Mouse (Mus musculus) urinary bladder, adult 18-20 months (tissue): ENCODE measurements around the gene Hcls1.

Source experiments
- DNase-seq, 2 experiments: peaks; one replicate each; pipeline ENCODE4 v3.0.0; 2022; ENCODE audit warnings: low spot score in 2 of 2, mixed read lengths in 2 of 2

Gene Hcls1

DNA sequence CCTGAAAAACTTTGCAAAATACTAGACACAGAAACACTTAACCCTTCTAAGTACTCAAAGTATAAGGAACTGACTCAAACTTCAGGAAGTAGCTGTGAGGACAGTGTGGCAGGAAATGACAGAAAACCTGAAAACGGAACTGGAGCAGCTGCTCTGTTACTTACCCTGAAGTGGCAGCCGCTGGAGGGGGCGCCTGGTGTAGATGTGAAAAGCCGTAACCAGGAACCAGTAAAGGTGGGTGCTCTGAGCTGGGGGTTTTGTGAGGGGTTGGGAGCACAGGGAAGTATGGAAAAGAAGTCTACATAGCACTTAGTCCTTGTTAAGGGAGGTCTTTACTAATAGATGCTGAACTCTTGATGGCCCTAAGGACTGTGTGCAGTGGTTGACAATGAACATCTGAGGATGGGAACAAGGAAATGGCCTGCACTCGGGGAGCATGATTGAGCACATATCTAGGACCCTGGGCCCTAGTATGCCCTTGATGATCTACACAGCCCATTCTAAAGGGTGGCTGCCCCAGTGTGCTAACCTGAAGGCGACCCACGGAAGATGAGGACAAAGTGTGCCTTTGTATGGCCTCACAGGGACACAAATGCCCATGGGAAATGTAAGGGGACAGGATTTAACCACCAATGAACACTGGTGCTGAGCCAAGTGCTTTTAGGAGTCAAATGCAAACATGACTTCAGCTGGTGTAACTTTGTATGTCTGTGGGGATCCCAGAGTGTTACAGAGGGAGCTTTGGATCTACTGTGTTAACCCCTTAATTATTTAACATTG, at the start of gene Hcls1:
Gene Hcls1, plus strand, starts transcription at position 143 of the 780 bp plus-strand sequence.
- no peak for DNase-seq

DNA sequence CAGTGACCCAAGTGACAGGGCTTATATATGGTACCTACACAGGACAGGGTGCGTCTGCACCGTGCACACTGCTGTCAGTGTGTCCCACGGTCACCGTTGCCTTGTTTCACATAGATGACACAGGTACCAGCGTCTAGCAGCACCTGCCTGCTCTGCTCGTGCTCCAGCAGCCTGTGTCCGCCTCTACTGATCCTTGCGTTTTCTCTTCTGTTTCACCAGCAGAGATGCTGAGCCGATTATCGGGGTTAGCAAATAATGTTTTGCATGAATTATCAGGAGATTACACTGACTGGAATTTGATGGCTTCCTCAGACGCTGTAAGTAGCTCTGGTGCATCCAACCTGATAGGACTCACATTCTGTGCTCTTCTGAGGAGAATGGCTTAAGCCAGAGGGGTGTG, 48.9 kb upstream of the Hcls1 start:
- no peak for DNase-seq

DNA sequence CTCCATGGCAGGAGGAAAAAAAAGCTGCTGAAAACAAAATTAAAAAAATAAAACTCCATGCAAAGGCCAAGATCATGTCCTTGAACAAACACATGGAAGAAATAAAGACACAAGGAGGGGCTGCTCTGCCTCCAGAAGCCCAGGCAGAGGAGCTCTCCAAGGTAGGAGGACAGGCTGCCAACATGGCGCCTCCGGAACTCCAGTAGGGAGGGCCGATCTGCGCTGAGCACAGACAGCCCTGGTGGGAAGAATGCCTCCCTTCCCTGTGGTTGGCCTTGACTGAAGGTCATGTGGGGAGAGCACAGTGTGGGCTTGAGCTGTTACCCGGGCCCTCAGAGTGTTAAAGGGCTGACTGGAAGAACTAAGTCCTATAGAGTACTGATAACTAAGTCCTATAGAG, 47.2 kb upstream of the Hcls1 start:
- no peak for DNase-seq

DNA sequence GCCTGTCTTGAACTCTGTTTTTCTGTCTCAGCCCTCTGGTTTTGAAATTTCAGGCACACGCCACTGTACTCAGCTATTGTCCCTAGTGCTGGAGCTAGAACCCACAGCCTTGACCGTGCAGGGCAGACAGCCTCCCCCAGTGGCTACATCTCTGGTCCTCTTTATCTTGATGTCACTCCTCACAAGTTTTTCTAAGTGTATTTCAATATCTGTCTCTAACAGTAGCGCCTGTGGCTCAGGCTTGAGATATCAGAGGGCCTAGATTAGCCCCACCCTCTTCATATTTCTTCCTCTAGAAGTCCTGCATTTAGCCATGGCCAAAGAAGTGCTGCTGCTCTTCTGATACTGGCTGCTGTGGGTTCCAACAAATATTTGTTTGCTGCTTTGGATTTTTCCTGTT, 44.2 kb upstream of the Hcls1 start:
- no peak for DNase-seq

DNA sequence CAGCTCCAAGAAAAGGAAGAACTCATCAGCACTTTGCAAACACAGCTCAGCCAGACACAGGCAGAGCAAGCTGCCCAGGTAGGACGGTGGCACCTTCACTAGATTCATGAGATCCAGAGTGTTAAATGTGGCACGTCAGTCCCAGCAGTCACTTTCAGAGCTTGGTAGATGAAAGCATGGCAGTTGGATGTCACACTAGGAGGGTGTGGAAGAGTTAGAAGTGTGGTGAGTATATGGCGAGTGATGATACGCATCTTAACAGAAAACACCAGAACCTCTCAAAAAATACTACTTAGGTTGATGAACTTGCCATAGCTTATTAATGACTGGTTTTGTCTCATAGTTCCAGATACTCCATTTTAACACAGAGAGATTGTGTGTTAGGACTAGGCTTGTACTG, 43.4 kb upstream of the Hcls1 start:
- no peak for DNase-seq

DNA sequence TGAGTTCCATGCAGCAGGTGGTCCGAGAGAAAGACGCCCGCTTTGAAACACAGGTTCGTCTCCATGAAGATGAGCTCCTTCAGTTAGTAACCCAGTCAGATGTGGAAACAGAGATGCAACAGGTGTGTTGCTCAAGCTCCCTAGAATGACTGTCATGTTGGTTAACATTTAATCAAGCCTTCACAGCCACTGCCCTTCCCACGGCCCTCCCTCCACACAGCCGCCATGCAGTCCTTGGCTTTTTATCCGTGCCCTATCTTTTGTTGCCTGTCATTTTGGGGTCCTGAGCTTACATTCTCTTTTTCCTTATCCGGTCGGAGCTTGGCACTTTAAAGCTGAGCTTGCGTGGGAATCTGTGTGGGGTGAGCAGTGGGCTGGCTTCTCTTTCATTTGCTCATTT, 41.5 kb upstream of the Hcls1 start:
- DNase-seq = no peak

DNA sequence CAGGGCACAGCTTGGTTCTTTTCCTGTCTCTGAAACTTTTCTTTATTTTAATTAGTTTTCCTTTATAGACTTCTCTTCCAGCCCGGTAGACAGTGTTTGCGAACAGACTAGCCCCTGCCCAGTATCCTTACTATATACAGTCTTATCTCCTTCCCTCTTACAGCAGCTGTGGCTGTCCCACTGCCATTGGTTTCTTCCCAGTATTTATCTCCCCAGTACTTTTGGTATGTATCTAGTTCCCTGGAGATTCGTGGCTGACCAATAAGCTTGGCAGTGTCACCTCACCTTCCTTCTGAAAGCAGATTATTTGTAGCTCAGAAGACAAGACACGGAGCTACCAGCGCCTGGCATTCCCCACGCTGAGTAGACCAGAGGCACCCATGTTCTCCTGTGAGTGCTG, 38.1 kb upstream of the Hcls1 start:
- DNase-seq = no peak

DNA sequence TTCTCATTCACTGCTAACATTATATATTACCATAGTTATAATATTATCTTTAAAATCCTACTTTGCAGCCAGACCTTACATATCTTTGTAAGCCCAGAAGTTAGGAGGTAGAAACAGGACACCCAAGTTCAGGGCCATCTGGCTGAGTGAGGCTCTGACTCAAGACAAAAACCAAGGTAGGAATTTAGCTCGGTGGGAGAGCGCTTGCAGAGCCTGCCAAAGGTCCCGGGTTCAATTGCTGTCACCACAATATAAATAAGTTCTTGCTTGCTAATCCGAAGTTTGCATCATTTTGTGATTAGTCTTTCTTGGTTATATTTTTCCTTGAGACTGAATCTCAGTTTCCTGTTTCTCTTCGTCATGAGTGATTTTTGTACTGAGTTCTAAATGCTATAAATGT, 31.6 kb upstream of the Hcls1 start:
- DNase-seq = no peak

DNA sequence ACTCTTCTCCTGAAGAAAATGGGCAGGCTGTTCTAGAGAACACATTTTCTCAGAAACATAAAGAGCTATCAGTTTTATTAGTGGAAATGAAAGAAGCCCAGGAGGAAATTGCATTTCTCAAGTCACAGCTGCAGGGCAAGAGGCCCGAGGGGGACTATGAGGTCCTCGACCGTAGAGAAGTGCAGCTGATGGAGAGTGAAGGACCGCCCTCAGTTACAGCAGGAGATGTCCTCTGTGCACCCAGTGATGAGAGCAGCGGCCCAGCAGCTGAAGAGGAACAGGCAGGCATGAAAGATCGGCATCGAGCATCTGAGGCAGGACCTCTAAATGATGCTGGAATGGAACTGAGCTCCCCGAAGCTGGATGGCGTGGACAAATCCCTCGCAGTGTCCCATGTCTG, 22.9 kb upstream of the Hcls1 start:
- DNase-seq = no peak

DNA sequence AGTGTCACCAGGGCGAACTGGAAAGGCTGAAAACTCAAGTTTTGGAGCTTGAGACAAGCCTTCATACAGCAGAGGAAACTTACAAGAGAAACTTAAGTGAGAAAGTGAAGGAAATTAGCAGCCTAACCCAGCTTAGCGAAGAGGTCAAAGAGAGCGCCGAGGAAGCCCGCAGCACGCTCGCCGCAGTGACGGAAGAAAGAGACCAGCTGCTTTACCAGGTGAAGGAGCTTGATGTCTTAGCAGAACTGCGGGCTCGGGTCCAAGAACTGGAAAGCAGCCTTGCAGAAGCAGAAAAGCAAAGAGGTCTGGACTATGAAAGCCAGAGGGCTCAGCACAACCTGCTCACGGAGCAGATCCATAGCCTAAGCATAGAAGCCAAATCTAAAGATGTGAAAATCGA, 22.5 kb upstream of the Hcls1 start:
- DNase-seq = no peak

DNA sequence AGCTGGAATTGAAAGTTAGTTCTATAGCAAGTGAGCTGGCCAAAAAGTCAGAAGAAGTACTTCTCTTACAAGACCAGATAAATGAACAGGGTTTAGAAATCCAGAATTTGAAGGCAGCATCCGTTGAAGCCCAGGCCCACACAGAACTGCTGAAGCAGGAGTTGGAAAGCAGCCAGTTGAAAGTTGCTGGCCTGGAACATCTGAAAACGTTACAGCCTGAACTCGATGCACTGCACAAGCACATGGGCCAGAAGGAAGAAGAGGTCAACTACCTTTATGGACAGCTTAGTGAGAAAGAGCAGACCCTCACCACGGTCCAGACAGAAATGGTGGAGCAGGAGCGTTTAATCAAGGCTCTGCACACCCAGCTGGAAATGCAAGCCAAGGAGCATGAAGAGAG, 20.6 kb upstream of the Hcls1 start:
- no peak for DNase-seq

DNA sequence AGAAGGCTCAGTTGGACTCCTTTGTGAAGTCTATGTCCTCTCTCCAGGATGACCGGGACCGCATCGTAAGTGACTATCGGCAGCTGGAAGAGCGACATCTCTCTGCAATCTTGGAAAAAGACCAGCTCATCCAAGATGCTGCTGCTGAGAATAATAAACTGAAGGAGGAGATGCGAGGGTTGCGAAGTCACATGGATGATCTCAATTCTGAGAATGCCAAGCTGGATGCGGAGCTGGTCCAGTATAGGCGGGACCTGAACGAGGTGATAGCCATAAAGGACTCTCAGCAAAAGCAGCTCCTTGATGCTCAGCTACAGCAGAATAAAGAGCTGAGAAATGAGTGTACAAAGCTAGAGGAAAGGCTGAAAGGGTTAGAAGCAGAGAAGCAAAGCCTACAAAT, 16.3 kb upstream of the Hcls1 start:
- DNase-seq = no peak

DNA sequence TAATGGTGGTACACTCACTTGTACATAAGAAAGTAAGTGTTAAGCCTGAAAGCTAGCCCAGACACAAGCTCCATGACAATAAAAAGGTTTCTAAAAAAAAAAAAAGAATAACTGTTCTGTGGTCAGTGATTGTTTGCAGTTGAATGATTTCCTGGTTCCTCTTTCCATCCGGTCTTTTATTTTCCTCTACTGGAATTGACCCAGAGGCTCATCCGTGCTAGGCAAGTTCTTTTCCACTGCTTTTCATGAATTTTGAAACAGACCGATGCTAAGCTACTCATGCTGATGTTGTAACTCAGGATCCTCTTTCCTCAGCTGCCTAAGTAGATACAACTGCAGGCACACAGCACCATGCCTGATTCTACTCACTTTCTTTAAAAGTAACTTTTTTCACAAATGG, 14.4 kb upstream of the Hcls1 start:
- no peak for DNase-seq

DNA sequence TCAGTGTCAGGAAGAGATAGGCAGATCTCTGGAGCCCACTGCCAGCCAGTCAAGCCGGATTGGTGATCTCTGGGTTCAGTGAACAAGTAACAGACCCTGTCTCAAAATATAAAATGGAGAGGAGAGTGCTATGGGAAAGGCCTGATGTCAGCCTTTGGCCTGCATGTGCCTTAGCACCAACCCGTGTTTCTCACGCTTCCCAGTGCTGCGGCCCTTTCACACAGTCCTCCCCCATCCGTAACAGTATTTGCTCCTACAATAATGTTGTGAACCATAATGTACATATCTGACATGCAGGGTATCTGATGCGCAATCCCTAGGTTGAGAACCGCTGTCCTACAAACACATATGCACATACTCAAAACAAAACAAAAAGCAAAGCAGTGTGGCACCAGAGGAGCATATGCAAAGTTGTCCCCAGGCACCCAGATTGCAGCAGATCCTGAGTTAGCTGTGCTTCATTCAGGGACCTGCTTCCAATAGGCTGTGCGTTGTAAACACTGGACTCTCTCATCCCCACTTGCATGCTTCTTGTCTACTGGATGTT, 13.6 kb upstream of the Hcls1 start:
- DNase-seq = no peak

DNA sequence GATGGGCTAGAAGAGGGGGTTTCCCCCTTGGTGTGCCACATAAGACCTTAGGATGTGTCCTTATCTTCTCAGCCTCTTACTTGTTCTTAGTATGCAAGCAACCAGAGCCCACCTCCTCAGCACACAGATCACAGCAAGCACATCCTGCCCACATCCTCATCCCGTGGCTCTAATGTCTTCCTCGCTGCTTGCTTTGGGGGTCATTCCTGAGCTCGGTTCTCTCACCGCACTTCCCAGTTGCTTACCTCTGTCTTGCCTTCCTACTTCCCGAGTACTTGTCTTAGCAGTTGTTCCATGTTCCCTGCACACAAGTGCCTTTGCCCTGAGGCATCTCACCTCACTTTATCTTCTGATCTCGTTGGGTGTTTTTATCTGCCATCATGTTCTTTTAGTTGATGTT, 12.8 kb upstream of the Hcls1 start:
- no peak for DNase-seq

DNA sequence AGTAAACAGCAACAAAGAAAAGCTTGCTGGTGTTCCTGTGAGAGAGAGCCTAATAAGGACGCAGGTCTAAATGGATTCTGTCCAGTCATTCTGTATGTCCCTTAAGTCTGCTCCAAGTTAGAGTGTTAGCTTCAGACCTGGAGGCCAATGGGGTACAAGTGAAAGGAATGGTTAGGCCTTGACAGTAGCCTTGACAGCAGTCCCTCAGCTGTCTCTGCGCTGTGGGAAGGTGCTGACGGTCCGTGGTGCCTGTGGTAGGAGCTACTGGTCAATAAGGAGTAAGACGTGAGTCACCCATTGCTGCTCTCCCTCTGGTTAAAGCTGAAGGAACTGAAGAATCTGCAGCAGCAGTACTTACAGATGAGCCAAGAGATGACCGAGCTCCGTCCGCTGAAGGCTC, 10.5 kb upstream of the Hcls1 start:
- no peak for DNase-seq

DNA sequence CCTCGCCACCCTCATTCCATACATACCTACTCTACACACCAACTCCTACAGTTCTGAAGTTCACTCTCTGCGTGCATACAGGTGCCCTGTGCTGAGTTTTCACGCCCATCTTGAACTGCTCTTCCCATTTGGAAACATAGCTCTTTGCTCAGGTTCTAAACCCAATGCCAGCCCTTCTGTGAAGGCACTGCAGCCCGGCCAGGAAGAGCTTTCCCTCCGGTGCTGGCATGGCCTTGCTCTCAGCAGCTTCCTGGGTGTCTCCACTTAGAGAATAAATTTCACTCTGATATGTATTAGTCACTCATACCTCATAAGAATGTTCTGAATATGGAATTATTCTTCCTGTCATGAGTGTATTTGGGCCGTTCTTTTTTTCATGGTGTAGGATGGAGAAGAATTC, 9.4 kb upstream of the Hcls1 start:
- no peak for DNase-seq

DNA sequence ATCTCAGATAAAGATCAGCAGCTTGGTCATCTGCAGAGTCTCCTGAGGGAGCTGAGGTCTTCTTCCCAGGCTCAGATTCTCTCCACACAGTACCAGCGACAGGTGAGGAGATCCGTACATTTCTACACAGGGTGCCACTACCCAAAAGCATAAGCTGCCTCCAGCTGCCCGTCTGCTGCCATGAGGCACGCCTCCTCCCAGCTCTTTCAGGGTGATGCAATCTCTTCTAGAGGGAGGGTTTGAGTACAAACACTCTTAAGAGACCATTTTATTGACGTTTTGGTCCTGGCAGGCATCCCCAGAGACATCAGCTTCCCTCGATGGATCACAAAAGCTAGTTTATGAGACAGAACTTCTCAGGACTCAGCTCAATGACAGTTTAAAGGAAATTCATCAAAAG, 9.0 kb upstream of the Hcls1 start:
- no peak for DNase-seq

DNA sequence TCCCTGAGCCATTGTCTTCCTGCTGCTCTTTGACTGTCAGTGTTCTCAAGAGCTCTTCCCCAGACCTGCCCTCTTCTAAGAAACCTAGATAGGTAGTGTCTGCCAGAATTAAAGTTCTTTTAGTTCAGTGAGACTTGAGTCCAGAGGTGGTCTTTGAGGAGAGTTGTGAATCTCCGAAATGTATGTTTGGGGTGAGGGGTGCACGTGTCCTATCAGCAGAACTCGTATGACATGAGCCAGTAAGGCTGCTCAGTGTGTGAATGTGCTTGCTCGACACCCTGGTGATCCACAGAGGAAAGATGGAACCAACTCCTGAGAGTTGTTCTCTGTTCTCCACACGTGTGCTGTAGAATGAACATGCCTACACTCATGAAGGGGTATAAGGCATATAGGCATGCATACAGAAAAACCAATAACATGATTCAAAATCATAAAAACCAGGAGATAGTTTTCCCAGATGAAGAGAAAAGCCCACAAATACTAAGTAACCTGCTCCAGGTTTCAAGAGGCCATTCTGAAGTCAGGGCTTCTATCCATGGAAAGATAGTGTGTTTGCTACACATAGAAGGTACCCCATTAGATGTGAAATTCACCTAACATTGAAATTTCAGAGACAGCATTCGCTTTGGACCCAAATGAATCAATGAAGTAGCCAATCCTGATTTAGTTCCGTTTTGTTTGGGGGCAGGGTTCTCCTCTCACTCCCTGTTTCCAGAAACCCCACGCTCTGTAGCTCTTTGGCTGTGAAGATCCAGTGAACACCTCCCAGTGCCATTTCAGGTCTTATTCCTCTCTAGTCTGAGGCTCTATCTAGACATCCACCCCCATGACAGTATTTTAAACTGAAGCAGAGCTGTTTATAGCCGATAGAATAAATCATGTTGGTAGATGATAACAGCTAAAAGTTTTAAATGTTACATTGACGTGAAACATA, 8.0 kb upstream of the Hcls1 start:
- no peak for DNase-seq

DNA sequence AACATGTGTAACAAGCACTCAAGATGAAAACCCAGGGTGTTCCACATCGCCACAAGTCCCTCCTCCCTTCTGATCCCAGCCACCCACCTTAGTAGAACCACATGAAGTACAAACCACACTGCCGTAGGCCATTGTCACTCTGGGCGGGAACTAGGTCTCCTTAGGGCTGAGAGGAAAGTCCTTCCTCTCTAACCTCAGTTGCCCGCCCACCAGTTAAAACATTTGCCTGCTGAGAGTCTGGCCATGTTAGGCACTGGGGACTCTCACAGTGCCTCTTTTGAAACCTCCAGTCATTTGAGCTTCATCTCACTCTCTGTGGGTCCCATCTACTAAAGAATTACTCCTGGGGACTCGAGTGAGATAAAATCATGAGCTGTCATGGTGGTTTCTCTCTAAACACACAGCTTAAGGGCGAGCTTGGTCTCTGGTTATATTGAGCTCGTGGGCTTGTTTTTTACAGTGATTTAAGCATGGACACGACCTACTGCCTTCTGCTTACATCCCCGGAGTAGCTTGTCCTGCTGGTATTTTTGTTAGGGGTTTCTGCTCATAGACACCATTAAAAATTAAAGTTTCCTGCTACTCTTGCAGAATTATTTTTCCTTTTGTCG, 7.2 kb upstream of the Hcls1 start:
- DNase-seq = no peak

DNA sequence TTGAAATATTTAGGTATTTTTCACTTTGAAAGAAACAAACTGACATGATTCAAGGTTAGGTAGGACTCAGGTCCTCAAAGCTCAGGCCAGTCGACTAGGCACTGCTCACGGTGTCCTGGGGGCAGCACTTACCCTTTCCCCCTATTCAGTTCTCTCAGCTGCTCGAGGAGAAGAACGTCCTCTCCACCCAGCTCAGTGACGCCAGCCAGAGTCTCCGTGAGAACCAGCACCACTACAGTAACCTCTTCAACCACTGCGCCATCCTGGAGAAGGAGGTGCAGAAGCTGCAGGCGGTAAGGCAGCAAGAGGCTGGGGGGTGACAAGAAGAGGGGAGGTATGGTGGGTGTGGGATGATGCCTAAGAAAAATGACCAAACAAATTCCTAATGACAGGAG, 6.7 kb upstream of the Hcls1 start:
- DNase-seq = no peak

DNA sequence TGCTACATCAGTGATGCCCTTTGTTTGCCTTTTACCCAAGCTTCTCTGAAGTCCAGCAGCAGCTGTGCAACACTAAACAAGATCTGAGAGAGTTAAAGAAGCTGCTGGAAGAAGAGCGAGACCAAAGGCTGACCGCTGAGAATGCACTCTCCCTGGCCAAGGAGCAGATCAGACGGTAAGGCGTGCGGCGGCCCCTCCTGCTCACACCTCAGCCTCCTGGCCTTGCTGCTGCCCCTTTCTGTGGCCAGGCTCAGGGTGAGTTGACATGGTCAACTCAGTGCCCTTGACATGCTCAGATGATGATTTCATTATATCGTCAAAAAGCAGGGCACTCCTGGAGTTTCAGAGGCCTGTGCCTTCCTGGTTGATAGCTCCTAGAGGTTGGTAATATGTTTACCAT, 5.6 kb upstream of the Hcls1 start:
- DNase-seq = no peak
